11 mouse cellular contexts compared by ENCODE assay signal in genomic region chr3:38076835-38077234, GRCm38 (mm10).
DNase-seq lines count a peak whose midpoint lies in the region; ATAC-seq and TF ChIP-seq lines count a peak whose summit lies in the region.
"Had no signal": no experiment of that assay in that cellular context is flagged by ENCODE, and none has a peak within 500 bp of the region (broad histone marks: within the 10 kb centered on the region; RNA-seq: fewer than 3 reads in every experiment).

No protein-coding gene starts in this region.

- no peaks in the 10 kb centered on the region for H3K36me3 ChIP-seq in heart, embryonic 12.5 days
- H3K36me3 ChIP-seq in embryonic facial prominence, embryonic 15.5 days, result no peaks in the 10 kb centered on the region
- no peaks in the 10 kb centered on the region for H3K36me3 ChIP-seq in hindbrain, postnatal 0 days (ENCODE audit: insufficient read depth, low read length)
- H3K36me3 ChIP-seq: liver, embryonic 13.5 days had no signal

- no peaks in the 10 kb centered on the region for H3K27me3 ChIP-seq in heart, embryonic 12.5 days (replicated peaks)
- no peaks in the 10 kb centered on the region for H3K27me3 ChIP-seq in embryonic facial prominence, embryonic 15.5 days
- H3K27me3 ChIP-seq in hindbrain, postnatal 0 days (ENCODE audit: insufficient read depth, low read length), result no peaks in the 10 kb centered on the region
- H3K27me3 ChIP-seq: liver, embryonic 13.5 days; megakaryocyte, embryonic 14.5 days had no signal

- TF ChIP-seq CTCF in lung, adult 2 months (IDR thresholded peaks at IDR 0.05; ENCODE audit: insufficient read depth, low read length), result no peak
- TF ChIP-seq CTCF in hindbrain, postnatal 0 days (IDR thresholded peaks at IDR 0.05; ENCODE audit: low read depth), result no peak

- H3K27ac ChIP-seq in heart, embryonic 12.5 days (ENCODE audit: poor library complexity, severe bottlenecking), result no peak overlapping the region
- no peak overlapping the region for H3K27ac ChIP-seq in embryonic facial prominence, embryonic 15.5 days (replicated peaks)
- no peak overlapping the region for H3K27ac ChIP-seq in hindbrain, postnatal 0 days
- H3K27ac ChIP-seq: liver, embryonic 13.5 days had no signal

- no peak for ATAC-seq in heart, embryonic 12.5 days (ENCODE audit: insufficient number of reproducible peaks, low FRiP score)
- ATAC-seq in embryonic facial prominence, embryonic 15.5 days (ENCODE audit: insufficient number of reproducible peaks, low FRiP score, low TSS enrichment, low read depth), result peak; percentile 51; the same call in 1 of the 2 replicates
- ATAC-seq in hindbrain, postnatal 0 days, result no peak
- ATAC-seq: intestine, postnatal 0 days had no signal

- H3K4me3 ChIP-seq in heart, embryonic 12.5 days, result no peak overlapping the region
- no peak overlapping the region for H3K4me3 ChIP-seq in lung, adult 2 months (replicated peaks; ENCODE audit: extremely low read depth, low read depth, low read length)
- H3K4me3 ChIP-seq in embryonic facial prominence, embryonic 15.5 days (replicated peaks), result no peak overlapping the region
- no peak overlapping the region for H3K4me3 ChIP-seq in hindbrain, postnatal 0 days (ENCODE audit: low read length)
- H3K4me3 ChIP-seq: liver, embryonic 13.5 days; megakaryocyte, embryonic 14.5 days had no signal

- no peak for TF ChIP-seq POLR2A in lung, adult 2 months (IDR thresholded peaks at IDR 0.05; ENCODE audit: borderline replicate concordance, extremely low read depth, low read depth, low read length)

- H3K4me2 ChIP-seq in heart, embryonic 12.5 days, result no peak overlapping the region
- no peak overlapping the region for H3K4me2 ChIP-seq in embryonic facial prominence, embryonic 15.5 days (replicated peaks)
- no peak overlapping the region for H3K4me2 ChIP-seq in hindbrain, postnatal 0 days (ENCODE audit: low read depth, low read length)
- H3K4me2 ChIP-seq: liver, embryonic 13.5 days had no signal

- no peak overlapping the region for H3K9ac ChIP-seq in heart, embryonic 12.5 days
- H3K9ac ChIP-seq in embryonic facial prominence, embryonic 15.5 days, result no peak overlapping the region
- no peak overlapping the region for H3K9ac ChIP-seq in hindbrain, postnatal 0 days (replicated peaks; ENCODE audit: low read length)
- H3K9ac ChIP-seq: liver, embryonic 13.5 days had no signal

- no peaks in the 10 kb centered on the region for H3K9me3 ChIP-seq in heart, embryonic 12.5 days (replicated peaks)
- no peaks in the 10 kb centered on the region for H3K9me3 ChIP-seq in embryonic facial prominence, embryonic 15.5 days (replicated peaks)
- H3K9me3 ChIP-seq in hindbrain, postnatal 0 days (ENCODE audit: low read length), result peaks cover 3% of the 10 kb centered on the region; the same call in 1 of the 2 replicates
- H3K9me3 ChIP-seq: liver, embryonic 13.5 days had no signal

- no peaks in the 10 kb centered on the region for H3K4me1 ChIP-seq in heart, embryonic 12.5 days (replicated peaks)
- no peaks in the 10 kb centered on the region for H3K4me1 ChIP-seq in lung, adult 2 months (ENCODE audit: control insufficient read depth, insufficient read depth, low read length)
- H3K4me1 ChIP-seq in embryonic facial prominence, embryonic 15.5 days, result no peaks in the 10 kb centered on the region
- no peaks in the 10 kb centered on the region for H3K4me1 ChIP-seq in hindbrain, postnatal 0 days (ENCODE audit: insufficient read depth, low read length)
- H3K4me1 ChIP-seq: liver, embryonic 13.5 days had no signal

- 62% methylated on average over 1 of the region's 1 CpGs for WGBS in heart, embryonic 12.5 days
- 44% methylated on average over 1 of the region's 1 CpGs for WGBS in lung, adult 2 months
- WGBS in embryonic facial prominence, embryonic 15.5 days, result 34% methylated on average over 1 of the region's 1 CpGs
- WGBS in hindbrain, postnatal 0 days, result 73% methylated on average over 1 of the region's 1 CpGs

- peak; percentile 49 for DNase-seq in heart, adult 9 months (ENCODE audit: low spot score in 2 of 2)
- DNase-seq in lung, postnatal 25 days (ENCODE audit: low spot score), result peak; percentile 17
- DNase-seq in lung, adult 2 months, result no peak
- peak; percentile 53 for DNase-seq in skeletal muscle tissue, adult 2 months (ENCODE audit: low read depth, low spot score)
- DNase-seq in hindbrain, postnatal 0 days (ENCODE audit: low spot score), result no peak
- DNase-seq: cerebellum, postnatal 10 days; liver, embryonic 13.5 days had no signal

Comparison
In these comparisons a context has a peak if more than half of its experiments do, and no peak if none do; other contexts are left out.
1. DNase-seq: peak in heart, adult 9 months (2 of 2), lung, postnatal 25 days (single experiment) and skeletal muscle tissue, adult 2 months (single experiment); none in lung, adult 2 months (single experiment) and hindbrain, postnatal 0 days (single experiment).